Mouse (Mus musculus) brown adipose tissue, adult 24 weeks (tissue): ENCODE results near the gene Trappc3. TPM values are rescaled to one million over a fixed set of nuclear protein-coding genes. Genes with fewer than 3 reads are reported as not detected.

Experiments used
- H3K27ac ChIP-seq: fragments of 200-500 bp; replicated peaks from 2 replicates; pipeline ENCODE4 v1.5.1; 2012; ENCODE audit warnings: low read depth, mild to moderate bottlenecking, low read length
- H3K4me1 ChIP-seq: fragments of 200-500 bp; 2 replicates; pipeline ENCODE4 v1.6.1; 2012; ENCODE audit warnings: low read length, mixed read lengths; ENCODE audit not compliant: control insufficient read depth, insufficient read depth, insufficient read length
- H3K4me3 ChIP-seq: fragments of 200-500 bp; 2 replicates; pipeline ENCODE4 v1.5.1; 2012; ENCODE audit warnings: low read depth, mild to moderate bottlenecking, low read length, moderate library complexity; ENCODE audit not compliant: insufficient read depth
- polyA plus RNA-seq: library from polyadenylated mRNA; stranded (reverse); fragments of >200 nt; gene quantifications from 2 replicates; pipeline ENCODE4 v1.2.4, GENCODE M21; 2012; ENCODE audit not compliant: missing spikeins, insufficient read depth, insufficient read length

Gene Trappc3
- polyA plus RNA-seq, 1 experiment: 73.3 TPM

DNA sequence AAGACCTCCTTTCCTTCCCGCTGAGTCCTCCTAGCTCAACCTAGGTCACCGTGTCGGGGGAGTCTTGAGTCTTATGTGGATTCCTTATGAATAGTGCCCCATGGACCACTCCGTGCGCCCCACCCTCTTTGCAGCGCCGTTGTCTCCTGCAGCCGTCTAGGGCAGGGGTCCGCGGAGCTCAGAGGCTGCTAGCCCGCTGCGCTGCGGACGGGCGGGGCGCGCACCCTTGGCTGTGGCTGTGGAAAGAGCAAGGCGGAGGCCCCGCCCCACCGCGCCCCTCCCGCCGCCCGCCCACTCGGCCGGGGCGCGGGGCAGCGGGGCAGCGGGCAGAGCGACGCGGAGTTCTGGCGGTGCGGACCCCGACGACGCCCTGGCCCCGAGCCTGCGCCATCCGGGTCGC lies 24.4 kb downstream of the Trappc3 start, which contains the start of gene Col8a2:
Gene Col8a2, plus strand, starts transcription at position 302 of the 400 bp plus-strand sequence.
- H3K4me3 ChIP-seq: peak within 1 kb of the TSS; percentile 47
- peaks cover 3% of the 10 kb centered on the region for H3K4me1 ChIP-seq
- no peak within 1 kb of the TSS for H3K27ac ChIP-seq

DNA sequence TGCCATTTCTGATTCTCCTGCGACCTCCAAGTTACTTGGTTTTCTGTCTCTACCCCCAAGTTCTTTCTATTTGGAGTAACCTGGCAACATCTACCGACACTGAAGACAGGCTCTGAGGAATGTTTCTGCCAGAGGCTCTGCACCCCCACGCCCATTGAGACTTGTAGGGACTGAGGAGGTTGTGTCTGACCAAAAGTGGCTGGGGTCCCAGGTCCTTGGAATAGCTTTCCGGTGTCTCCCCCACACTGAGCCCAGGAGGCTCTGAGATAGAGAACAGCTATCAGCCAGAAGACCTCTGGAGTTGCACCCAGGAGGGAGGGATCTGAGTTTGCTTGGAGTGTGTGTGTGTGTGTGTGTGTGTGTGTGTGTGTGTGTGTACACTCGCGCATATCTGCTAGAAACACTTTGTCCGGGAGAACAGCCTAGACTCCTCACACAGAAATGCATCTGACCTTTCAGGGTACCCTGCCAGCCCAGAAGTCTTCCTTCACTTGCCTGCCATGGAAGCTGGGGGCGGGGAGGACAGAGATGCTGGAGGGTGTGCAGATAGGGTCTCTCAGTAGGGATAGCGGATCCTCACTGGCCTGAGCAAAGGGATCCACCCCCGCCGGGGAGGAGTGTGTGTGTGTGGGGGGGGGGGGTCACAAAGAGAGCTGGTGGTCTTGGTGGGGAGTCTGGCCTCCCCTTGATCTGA lies 25.3 kb downstream of the Trappc3 start:
- no peak overlapping the region for H3K27ac ChIP-seq
- peaks cover 3% of the 10 kb centered on the region for H3K4me1 ChIP-seq
- no peak overlapping the region for H3K4me3 ChIP-seq

DNA sequence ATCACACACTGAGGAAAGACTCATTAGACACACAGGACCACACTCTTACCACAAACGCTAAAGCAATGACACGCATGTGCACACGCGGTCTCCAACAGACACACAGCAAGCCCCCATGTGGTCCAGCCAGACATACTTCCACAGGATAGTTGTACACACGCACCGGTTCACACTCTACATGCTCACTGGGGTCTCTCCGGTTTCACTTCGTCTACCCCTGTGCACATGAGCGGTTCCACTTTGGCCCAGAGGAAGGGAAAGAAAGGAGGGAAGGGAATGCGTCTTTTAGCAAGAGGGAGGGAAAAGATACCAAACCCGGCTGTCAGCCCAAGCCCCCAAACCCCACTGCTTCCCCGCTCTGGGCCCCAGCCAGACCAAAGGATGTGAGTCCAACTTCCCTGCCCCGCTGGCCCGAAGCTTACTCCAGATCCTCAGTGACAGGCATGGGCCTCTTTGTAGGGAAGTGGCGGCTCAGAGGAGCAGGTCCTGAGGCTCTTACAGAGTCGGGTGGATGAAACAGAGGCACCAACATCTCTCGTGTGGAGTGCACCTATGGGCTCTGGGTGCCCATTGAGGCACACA lies 26.1 kb downstream of the Trappc3 start:
- no peak overlapping the region for H3K4me3 ChIP-seq
- H3K27ac ChIP-seq: no peak overlapping the region

DNA sequence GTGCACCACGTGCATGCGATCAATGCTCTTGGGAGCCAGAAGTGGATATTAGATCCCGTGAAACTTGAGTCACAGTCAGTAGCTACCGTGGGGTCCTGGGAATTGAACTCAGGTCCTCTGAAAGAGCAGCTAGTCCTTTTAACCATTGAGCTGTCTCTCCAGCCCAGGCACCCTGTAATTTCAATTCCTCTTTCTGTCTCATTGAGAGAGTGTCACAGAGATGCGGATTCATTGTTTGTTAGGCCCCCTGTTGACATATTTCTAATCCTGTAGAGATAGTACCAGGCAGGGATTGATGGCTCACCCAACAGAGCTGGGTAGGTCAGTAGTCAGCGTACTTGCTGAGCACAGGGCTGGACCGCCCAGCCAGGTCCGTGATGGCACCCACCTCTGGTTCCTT lies 28.2 kb downstream of the Trappc3 start:
- Histone ChIP-seq H3K27ac (no peak overlapping the region), H3K4me1 (peaks cover 3% of the 10 kb centered on the region), H3K4me3 (no peak overlapping the region)

More for the DNA sequence above, 26.1 kb downstream of the Trappc3 start:
- H3K4me1 ChIP-seq: peaks cover 3% of the 10 kb centered on the region

DNA sequence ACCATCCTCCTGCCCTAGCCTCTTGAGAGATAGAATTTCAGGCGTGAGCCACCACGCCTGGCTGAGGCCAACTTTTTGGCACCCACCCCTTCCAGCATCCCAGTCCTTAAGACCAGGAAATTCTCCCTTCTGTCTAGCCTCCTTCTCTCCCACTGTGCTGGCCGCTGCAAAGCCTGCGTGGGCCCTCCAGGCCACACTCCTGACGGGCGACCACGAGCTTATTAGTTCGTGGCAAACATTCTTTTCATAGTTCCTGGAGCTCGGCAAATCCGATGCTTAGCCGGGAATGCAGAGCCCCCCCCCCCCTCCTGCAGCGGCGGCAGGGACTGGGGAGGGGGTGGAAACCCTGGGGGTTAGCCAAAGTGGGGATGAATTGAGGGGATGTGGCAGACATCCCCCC lies 29.1 kb downstream of the Trappc3 start:
- peaks cover 3% of the 10 kb centered on the region for H3K4me1 ChIP-seq
- H3K27ac ChIP-seq: no peak overlapping the region
- H3K4me3 ChIP-seq: no peak overlapping the region

DNA sequence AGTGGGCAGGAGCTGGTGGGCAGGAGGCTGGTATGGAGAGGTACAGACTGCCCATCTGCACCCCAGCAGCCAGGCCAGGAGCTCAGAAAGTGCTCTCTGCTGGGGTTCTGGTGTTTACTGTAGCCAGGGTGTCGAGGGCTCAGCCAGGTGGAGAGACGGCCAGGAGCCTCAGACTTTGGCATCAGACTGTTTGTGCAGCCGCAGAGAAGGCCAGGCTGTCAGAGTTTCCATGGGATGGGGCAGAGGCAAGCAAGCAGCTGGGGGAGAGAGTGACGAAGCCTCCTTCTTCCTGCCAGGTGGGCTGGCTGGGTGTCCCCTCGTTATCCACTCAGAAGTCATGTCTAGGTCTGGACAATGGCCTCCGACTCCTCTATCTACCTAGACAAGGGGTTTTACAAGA lies 33.0 kb downstream of the Trappc3 start:
- no peak overlapping the region for H3K27ac ChIP-seq
- H3K4me1 ChIP-seq: peaks cover 4% of the 10 kb centered on the region; the same call in 1 of the 2 replicates
- H3K4me3 ChIP-seq: no peak overlapping the region

DNA sequence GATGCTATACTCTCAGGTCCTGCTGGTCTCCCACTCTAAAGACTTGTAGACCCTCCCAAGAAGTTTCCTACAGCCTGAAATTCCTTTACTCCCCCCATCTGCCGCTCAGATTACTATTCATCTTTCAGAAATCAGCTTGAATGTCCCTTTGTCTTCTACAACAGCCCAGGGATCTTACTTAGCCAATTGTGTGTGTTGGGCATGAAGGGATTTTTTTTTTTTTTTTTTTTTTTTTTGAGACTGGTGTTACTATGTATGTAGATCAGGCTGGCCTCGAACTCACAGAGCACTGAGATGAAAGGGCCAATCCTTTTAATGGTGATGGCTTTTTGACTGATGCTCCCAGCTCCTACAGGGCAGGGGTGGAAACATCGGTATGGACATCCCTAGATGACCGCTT lies 33.8 kb downstream of the Trappc3 start:
- Histone ChIP-seq H3K4me3 (no peak overlapping the region), H3K27ac (no peak overlapping the region), H3K4me1 (peaks cover 4% of the 10 kb centered on the region; the same call in 1 of the 2 replicates)

DNA sequence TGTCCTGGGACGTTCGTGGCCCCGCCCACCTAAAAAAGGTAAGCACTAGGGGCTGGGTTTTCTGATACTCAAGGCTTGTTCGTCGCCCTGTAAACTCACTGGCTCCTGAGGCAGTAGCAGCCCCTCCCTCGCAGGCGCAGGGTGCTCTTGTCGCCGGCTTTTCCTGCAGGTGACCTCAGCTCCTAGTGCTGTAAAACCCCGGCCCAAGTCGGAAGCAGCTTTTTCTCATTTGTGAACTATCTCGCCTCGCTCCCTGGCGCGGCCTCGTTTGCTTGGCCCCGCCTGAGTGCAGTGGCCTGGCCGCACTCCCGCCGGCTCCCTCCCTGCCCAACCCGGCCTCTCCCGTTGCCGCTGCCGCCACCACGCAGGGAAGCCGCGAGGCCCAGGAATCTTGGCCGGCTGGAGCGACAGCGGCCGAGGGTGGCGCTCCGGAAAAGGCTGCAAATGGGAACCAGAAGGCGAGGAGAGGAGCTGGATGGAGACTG lies 34.5 kb downstream of the Trappc3 start:
- H3K4me3 ChIP-seq: peak overlapping the region; percentile 48
- no peak overlapping the region for H3K27ac ChIP-seq
- H3K4me1 ChIP-seq: peaks cover 4% of the 10 kb centered on the region; the same call in 1 of the 2 replicates

DNA sequence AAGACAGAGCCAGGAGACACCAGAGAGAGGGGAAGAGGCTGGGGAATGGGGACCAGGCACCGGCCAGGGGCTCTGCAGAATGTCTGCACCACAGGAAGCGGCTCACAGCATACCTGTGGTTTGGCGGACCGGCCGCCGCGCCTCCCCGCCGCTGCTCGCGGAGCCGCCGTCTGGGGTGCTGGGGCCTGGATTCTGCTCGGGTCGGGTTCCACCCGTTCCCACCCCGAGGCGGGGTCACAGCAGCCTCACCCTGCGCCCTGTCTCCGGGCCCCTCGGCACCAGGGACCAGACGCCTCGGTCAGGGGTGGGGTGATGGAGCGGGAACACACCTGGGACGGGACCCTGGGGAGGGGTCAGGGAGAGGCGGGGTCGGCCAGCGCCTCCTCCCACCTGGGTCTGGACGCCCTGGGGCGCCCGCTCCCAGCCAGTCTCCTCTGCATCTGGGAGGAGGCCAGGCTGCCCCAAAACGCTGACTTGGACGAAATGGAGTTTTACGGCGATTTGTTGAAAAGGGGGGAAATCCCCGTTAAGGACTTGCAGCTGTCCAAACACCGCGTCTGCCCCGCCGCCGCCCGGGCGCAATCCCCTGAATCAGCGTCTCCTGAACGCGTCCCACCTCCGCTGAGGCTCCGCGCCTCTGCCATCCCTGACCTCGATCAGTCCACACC lies 38.9 kb downstream of the Trappc3 start:
- Histone ChIP-seq H3K4me1 (peaks cover 4% of the 10 kb centered on the region; the same call in 1 of the 2 replicates), H3K4me3 (peak overlapping the region; percentile 13; the same call in 1 of the 2 replicates), H3K27ac (no peak overlapping the region)

DNA sequence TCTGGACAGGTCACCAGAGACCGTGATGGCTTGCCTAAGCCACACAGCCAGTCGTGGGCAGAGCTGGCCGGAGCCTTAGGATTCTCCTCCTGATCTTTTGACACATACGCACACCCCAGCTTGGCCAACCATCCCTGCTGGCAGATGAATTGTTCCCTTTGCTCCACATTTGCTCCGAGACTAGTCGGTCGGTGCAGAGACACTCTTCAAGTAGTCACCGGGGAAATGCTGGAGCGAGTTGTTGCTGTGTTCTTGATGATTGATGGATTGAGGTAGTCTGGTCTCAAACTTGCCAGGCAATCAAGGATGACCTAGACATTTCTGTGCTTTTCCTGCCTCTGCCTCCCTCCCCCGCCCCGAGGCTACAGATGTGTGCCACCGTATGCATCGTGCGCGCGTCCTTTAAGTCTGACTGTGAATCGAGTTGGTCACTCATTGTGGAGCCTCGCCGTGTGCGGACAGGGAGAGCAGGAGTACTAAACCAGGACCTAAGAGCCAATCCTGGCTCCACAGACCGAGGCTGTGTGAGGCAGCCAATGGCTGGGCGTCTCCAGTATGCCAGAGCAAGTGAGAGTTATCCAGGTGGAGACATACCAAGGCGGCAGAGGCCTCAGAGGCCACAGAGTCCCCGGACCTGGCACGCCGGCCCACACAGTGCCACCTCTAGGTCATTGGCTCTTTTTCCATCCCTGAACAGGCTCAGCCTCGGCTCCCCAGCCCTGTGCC lies 39.6 kb downstream of the Trappc3 start:
- Histone ChIP-seq H3K4me3 (peak overlapping the region; percentile 13; the same call in 1 of the 2 replicates), H3K4me1 (peaks cover 4% of the 10 kb centered on the region; the same call in 1 of the 2 replicates), H3K27ac (no peak overlapping the region)

DNA sequence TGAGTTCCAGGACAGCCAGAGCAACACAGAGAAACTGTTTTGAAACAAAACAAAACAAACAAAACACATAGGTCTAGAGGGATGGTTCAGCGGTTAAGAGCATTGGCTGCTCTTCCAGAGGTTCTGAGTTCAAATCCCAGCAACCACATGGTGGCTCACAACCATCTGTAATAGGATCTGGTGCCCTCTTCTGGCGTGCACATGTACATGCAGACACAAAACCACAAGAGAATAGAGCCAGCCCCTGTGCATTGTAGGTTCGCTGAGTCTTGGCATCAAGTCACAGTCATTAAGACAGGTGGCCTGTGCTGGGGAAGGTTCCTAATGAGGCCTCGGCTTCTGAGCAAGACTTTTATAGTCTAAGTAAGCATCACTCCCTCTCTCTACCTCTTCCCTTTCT lies 41.8 kb downstream of the Trappc3 start:
- no peaks in the 10 kb centered on the region; the same call in 1 of the 2 replicates for H3K4me1 ChIP-seq
- H3K27ac ChIP-seq: no peak overlapping the region
- no peak overlapping the region for H3K4me3 ChIP-seq

DNA sequence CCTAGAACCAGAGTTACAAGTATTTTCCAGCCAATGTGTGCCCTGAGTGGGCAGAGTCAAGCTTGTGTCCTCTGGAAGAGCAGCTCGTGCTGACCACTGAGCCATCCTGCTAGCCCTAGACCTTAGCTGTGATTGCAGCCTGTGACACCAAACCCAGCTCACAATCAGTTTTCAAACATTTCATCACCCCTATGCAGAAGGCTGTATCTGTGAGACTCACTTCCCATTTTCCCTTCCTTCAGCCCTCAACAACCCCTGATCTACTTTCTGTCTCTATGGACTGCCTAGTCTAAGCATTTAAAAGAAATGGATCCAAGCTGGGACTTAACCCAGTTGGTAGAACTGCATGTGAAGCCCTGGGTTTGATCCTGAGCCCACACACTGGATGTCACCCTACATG lies 43.3 kb downstream of the Trappc3 start:
- H3K4me3 ChIP-seq: no peak overlapping the region

DNA sequence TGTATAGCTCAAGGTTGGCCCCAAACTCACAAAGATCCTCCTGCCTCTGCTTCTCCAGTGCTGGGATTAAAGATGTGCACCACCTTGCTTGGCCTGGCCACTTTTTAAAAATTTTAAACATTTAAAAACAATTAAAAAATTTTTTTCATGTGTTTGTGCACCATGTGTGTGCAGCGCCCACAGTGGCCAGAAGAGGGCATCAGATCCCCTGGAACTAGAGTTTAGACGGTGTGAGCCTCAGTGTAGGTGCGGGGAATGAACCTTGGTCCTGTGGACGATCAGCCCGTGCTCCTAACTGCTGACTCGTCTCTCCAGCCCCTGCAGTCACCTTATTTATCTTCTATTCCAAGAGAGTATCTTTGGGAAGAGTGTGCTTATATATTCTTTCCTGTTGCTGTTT lies 43.9 kb downstream of the Trappc3 start:
- H3K27ac ChIP-seq: no peak overlapping the region
- H3K4me1 ChIP-seq: no peaks in the 10 kb centered on the region; the same call in 1 of the 2 replicates
- H3K4me3 ChIP-seq: no peak overlapping the region

More for the DNA sequence above, 43.3 kb downstream of the Trappc3 start:
- no peak overlapping the region for H3K27ac ChIP-seq
- no peaks in the 10 kb centered on the region; the same call in 1 of the 2 replicates for H3K4me1 ChIP-seq

DNA sequence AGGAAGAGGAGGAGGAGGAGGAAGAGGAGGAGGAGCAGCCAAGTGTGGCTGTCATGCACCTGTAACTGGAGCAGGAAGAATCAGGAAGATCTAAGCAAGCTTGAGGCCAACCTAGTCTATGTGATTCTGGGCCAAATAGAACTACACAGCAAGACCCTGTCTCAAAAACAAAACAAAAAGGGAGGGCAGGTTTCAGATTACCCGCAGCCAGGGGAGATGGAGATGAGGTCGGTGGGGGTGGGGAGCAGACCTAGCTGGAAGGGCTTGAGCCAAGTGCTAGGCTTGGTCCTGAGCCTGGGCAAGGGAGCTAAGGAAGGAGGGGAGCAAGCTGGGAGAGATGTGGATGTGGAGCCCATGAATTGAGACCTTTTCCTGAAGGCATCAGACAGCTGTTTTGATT lies 44.7 kb downstream of the Trappc3 start:
- H3K27ac ChIP-seq: no peak overlapping the region
- H3K4me1 ChIP-seq: no peaks in the 10 kb centered on the region; the same call in 1 of the 2 replicates
- no peak overlapping the region for H3K4me3 ChIP-seq
